Mouse (Mus musculus): Measurements from ENCODE around the gene Faim2. TPM values are rescaled to one million over a fixed set of nuclear protein-coding genes. Genes with fewer than 3 reads are reported as not detected.

Gene Faim2
- polyA plus RNA-seq, 1 experiment from 2014 or later = not detected

- WGBS = 37% methylated on average over 20 of the region's 20 CpGs
- peak overlapping the region; percentile 65 for H3K27ac ChIP-seq (ENCODE audit: low read depth, low read length)
- peaks cover 74% of the 10 kb centered on the region for H3K4me1 ChIP-seq (ENCODE audit: control insufficient read depth, insufficient read depth, low read length)
- H3K4me2 ChIP-seq (replicated peaks; ENCODE audit: low read depth, low read length) = no peak overlapping the region
- no peaks in the 10 kb centered on the region for H3K9me3 ChIP-seq (ENCODE audit: control insufficient read depth, low read length)
- H3K4me3 ChIP-seq (ENCODE audit: low read length) = no peak overlapping the region
- H3K27me3 ChIP-seq (ENCODE audit: control insufficient read depth, insufficient read depth, low read length) = no peaks in the 10 kb centered on the region
- no peaks in the 10 kb centered on the region for H3K36me3 ChIP-seq (ENCODE audit: control insufficient read depth, insufficient read depth, low read length)
- ATAC-seq (ENCODE audit: low FRiP score, low TSS enrichment) = peak; percentile 3; the same call in 1 of the 2 replicates
- H3K9ac ChIP-seq (ENCODE audit: low read depth, low read length) = peak overlapping the region; percentile 4; the same call in 1 of the 2 replicates
Observed at GRCm38 (mm10) chr15:99501292-99502260, 26.4 kb downstream of the Faim2 start.

- Histone ChIP-seq H3K9me3 (ENCODE audit: control insufficient read depth, low read length) (no peaks in the 10 kb centered on the region), H3K4me1 (ENCODE audit: control insufficient read depth, insufficient read depth, low read length) (peaks cover 62% of the 10 kb centered on the region), H3K4me3 (ENCODE audit: low read length) (no peak overlapping the region), H3K9ac (ENCODE audit: low read depth, low read length) (no peak overlapping the region), H3K4me2 (replicated peaks; ENCODE audit: low read depth, low read length) (no peak overlapping the region), H3K27ac (ENCODE audit: low read depth, low read length) (no peak overlapping the region), H3K27me3 (ENCODE audit: control insufficient read depth, insufficient read depth, low read length) (no peaks in the 10 kb centered on the region), H3K36me3 (ENCODE audit: control insufficient read depth, insufficient read depth, low read length) (no peaks in the 10 kb centered on the region)
- ATAC-seq (ENCODE audit: low FRiP score, low TSS enrichment) = no peak
- WGBS = 23% methylated on average over 5 of the region's 5 CpGs
Observed at GRCm38 (mm10) chr15:99500320-99500719, 27.6 kb downstream of the Faim2 start.

GRCm38 (mm10) chr15:99499726-99500125, 28.2 kb downstream of the Faim2 start:
- Histone ChIP-seq H3K4me3 (ENCODE audit: low read length) (no peak overlapping the region), H3K9ac (ENCODE audit: low read depth, low read length) (no peak overlapping the region), H3K9me3 (ENCODE audit: control insufficient read depth, low read length) (no peaks in the 10 kb centered on the region), H3K4me2 (replicated peaks; ENCODE audit: low read depth, low read length) (no peak overlapping the region), H3K4me1 (ENCODE audit: control insufficient read depth, insufficient read depth, low read length) (peaks cover 56% of the 10 kb centered on the region), H3K27ac (ENCODE audit: low read depth, low read length) (no peak overlapping the region), H3K36me3 (ENCODE audit: control insufficient read depth, insufficient read depth, low read length) (no peaks in the 10 kb centered on the region), H3K27me3 (ENCODE audit: control insufficient read depth, insufficient read depth, low read length) (no peaks in the 10 kb centered on the region)
- ATAC-seq (ENCODE audit: low FRiP score, low TSS enrichment) = no peak
- WGBS = 43% methylated on average over 6 of the region's 6 CpGs

- Histone ChIP-seq H3K9ac (ENCODE audit: low read depth, low read length) (no peak overlapping the region), H3K27me3 (ENCODE audit: control insufficient read depth, insufficient read depth, low read length) (no peaks in the 10 kb centered on the region), H3K9me3 (ENCODE audit: control insufficient read depth, low read length) (no peaks in the 10 kb centered on the region), H3K4me2 (replicated peaks; ENCODE audit: low read depth, low read length) (no peak overlapping the region), H3K27ac (ENCODE audit: low read depth, low read length) (peak overlapping the region; percentile 31; the same call in 1 of the 2 replicates), H3K4me3 (ENCODE audit: low read length) (no peak overlapping the region), H3K4me1 (ENCODE audit: control insufficient read depth, insufficient read depth, low read length) (peaks cover 48% of the 10 kb centered on the region), H3K36me3 (ENCODE audit: control insufficient read depth, insufficient read depth, low read length) (no peaks in the 10 kb centered on the region)
- WGBS = 49% methylated on average over 4 of the region's 4 CpGs
- ATAC-seq (ENCODE audit: low FRiP score, low TSS enrichment) = 0 out of 2 replicates have a peak, but pooled peaks have one; percentile 9
Observed at GRCm38 (mm10) chr15:99498781-99499180, 29.2 kb downstream of the Faim2 start.

- Histone ChIP-seq H3K4me3 (ENCODE audit: low read length) (no peak overlapping the region), H3K27me3 (ENCODE audit: control insufficient read depth, insufficient read depth, low read length) (no peaks in the 10 kb centered on the region), H3K36me3 (ENCODE audit: control insufficient read depth, insufficient read depth, low read length) (no peaks in the 10 kb centered on the region), H3K4me2 (replicated peaks; ENCODE audit: low read depth, low read length) (no peak overlapping the region), H3K9me3 (ENCODE audit: control insufficient read depth, low read length) (no peaks in the 10 kb centered on the region), H3K27ac (ENCODE audit: low read depth, low read length) (peak overlapping the region; percentile 31; the same call in 1 of the 2 replicates), H3K9ac (ENCODE audit: low read depth, low read length) (no peak overlapping the region), H3K4me1 (ENCODE audit: control insufficient read depth, insufficient read depth, low read length) (peaks cover 44% of the 10 kb centered on the region)
- no peak for ATAC-seq (ENCODE audit: low FRiP score, low TSS enrichment)
- 76% methylated on average over 4 of the region's 4 CpGs for WGBS
Observed at GRCm38 (mm10) chr15:99498356-99498755, 29.6 kb downstream of the Faim2 start.

GRCm38 (mm10) chr15:99497527-99498242, 30.3 kb downstream of the Faim2 start:
- Histone ChIP-seq H3K36me3 (ENCODE audit: control insufficient read depth, insufficient read depth, low read length) (no peaks in the 10 kb centered on the region), H3K27me3 (ENCODE audit: control insufficient read depth, insufficient read depth, low read length) (no peaks in the 10 kb centered on the region), H3K9ac (ENCODE audit: low read depth, low read length) (no peak overlapping the region), H3K4me2 (replicated peaks; ENCODE audit: low read depth, low read length) (no peak overlapping the region), H3K27ac (ENCODE audit: low read depth, low read length) (peak overlapping the region; percentile 31; the same call in 1 of the 2 replicates), H3K4me3 (ENCODE audit: low read length) (no peak overlapping the region), H3K9me3 (ENCODE audit: control insufficient read depth, low read length) (no peaks in the 10 kb centered on the region), H3K4me1 (ENCODE audit: control insufficient read depth, insufficient read depth, low read length) (peaks cover 44% of the 10 kb centered on the region)
- 36% methylated on average over 12 of the region's 12 CpGs for WGBS
- ATAC-seq (ENCODE audit: low FRiP score, low TSS enrichment) = no peak

GRCm38 (mm10) chr15:99497061-99497460, 30.9 kb downstream of the Faim2 start:
- peak; percentile 37; the same call in 1 of the 2 replicates for ATAC-seq (ENCODE audit: low FRiP score, low TSS enrichment)
- H3K9me3 ChIP-seq (ENCODE audit: control insufficient read depth, low read length) = no peaks in the 10 kb centered on the region
- no peak overlapping the region for H3K4me2 ChIP-seq (replicated peaks; ENCODE audit: low read depth, low read length)
- no peaks in the 10 kb centered on the region for H3K27me3 ChIP-seq (ENCODE audit: control insufficient read depth, insufficient read depth, low read length)
- peaks cover 41% of the 10 kb centered on the region for H3K4me1 ChIP-seq (ENCODE audit: control insufficient read depth, insufficient read depth, low read length)
- H3K27ac ChIP-seq (ENCODE audit: low read depth, low read length) = no peak overlapping the region
- no peaks in the 10 kb centered on the region for H3K36me3 ChIP-seq (ENCODE audit: control insufficient read depth, insufficient read depth, low read length)
- WGBS = 14% methylated on average over 4 of the region's 4 CpGs
- no peak overlapping the region for H3K9ac ChIP-seq (ENCODE audit: low read depth, low read length)
- no peak overlapping the region for H3K4me3 ChIP-seq (ENCODE audit: low read length)

- Histone ChIP-seq H3K4me2 (replicated peaks; ENCODE audit: low read depth, low read length) (no peak overlapping the region), H3K27me3 (ENCODE audit: control insufficient read depth, insufficient read depth, low read length) (no peaks in the 10 kb centered on the region), H3K4me3 (ENCODE audit: low read length) (no peak overlapping the region), H3K27ac (ENCODE audit: low read depth, low read length) (no peak overlapping the region), H3K4me1 (ENCODE audit: control insufficient read depth, insufficient read depth, low read length) (no peaks in the 10 kb centered on the region), H3K36me3 (ENCODE audit: control insufficient read depth, insufficient read depth, low read length) (no peaks in the 10 kb centered on the region), H3K9me3 (ENCODE audit: control insufficient read depth, low read length) (no peaks in the 10 kb centered on the region), H3K9ac (ENCODE audit: low read depth, low read length) (no peak overlapping the region)
- no peak for ATAC-seq (ENCODE audit: low FRiP score, low TSS enrichment)
- 72% methylated on average over 6 of the region's 6 CpGs for WGBS
Observed at GRCm38 (mm10) chr15:99484745-99485144, 43.2 kb downstream of the Faim2 start.

Measured in kidney, embryonic 14.5 days (tissue).